Mouse (Mus musculus) lung, adult 18-20 months (tissue): ENCODE results near the gene Crtc3.

ENCODE experiments used
- DNase-seq, 2 experiments: peaks; one replicate each; pipeline ENCODE4 v3.0.0; 2022; ENCODE audit warnings: mixed read lengths in 2 of 2

Gene Crtc3

DNA sequence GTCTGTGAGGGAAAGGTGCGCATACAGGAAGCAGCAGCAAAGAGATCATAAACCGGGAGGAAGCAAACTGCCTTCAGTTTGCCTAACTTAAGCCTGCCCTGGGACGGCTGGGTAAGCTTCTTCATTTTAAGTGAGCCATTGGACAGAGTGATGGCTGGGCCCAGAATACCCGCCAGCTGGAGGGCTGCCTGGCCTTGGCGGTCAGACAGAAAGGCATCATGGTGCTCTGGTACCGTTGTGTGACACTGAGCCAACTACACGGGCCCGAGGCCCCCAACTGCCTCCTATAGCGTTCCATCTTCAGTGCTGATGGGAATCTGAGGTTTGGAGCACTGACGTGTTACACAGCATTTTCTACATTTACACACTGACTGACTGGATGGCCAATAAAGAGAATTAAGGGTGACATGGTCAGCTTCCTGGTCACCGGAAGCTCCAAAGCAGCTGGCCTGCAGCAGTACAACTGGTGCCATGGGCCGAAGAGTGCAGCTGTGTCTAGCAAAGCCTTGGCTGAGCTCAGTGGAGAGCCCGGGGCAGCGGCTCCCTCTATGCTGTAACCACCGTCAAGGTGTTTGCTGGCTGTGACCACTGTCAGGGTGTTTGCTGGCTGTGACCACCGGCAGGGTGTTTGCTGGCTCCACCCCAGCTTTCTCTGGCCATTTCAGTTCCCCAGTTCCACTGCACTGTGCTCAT lies 99.5 kb downstream of the Crtc3 start:
- DNase-seq: no peak

DNA sequence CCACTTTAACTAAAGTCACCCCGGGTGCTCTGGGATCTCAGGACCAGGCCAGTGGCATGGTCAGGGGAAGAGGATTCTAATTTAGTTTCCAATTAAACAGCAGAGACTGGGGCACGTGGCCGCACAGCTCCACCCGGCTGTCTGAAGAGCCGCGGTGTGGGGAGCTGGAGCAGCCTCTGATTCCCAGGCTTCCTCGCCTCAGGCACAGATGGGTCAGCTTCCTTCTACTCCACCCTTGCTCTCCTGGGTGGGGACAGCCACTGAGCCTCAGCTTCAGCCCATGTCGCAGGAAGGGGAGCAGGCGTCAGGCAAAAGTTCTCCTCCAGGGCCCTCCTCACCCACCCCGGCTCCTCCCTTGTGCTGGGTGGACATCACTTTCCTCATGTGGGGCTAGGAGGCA lies 101.0 kb downstream of the Crtc3 start:
- DNase-seq: peak in 1 of 2 experiments; percentile 33

DNA sequence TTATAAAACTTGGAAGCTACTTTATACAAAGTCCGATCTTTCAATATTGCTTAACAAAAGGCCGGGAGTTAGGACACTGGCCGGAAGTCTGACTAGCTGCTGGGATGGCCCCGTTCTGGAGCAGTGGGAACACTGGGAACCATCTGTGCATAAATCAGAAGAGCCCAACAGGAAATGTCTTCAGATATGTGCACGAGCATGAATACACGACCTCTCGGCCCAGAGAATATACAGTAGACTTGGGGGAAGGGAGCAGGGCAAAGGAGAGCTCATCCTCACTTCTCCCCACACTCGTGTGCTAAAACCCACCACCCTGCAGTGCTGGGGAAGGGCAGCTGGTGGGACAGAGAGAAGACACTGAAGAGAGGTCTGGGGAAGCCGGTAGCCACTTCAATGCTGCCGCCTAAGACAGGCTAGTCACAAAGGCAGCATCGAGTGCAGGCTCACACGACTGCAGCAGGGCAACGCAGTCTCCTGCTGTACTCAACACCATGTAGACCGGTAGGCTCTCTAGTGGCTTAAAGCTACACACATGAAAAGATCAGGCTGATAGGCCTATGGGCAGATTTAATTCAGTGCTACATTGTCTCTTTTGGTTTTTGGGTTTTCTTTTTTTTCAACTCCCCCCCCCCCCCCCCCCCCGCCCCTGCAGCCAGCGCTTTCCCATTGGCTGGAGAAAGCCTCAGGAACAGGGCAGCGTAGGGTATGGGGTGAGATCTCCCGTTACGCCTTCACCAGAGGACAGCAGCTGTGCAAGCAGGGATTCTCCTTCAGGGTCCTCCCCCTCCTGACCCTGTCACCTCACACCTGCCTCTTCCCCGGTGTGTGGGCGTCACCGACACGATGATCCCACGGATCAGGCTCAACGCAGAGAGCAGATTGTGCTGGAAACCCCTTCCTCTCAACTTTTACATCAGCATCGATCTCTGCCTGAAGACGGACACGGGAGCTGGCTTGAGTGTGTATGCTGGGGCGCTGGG lies 101.7 kb downstream of the Crtc3 start:
- peak in 1 of 2 experiments; percentile 57 for DNase-seq

DNA sequence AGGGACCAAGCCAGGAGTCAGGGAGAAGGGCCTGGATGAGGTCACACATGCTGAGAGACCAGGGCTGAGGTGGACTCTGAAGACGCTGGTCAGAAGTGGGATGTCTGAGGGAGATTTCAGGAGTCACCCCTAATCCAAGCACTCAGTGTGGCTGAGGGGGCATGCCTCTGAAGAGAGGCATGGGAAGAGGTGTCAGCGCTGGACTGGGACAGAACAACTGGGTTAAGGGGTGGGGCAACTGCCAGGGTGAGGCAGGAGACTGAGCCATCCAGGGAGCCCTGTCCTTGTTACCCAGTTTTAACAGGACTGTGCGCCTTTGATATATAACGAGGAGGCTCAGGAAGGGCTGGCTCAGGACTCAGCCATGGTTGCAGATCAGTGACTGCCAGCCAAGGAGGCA lies 102.5 kb downstream of the Crtc3 start:
- DNase-seq: no peak

DNA sequence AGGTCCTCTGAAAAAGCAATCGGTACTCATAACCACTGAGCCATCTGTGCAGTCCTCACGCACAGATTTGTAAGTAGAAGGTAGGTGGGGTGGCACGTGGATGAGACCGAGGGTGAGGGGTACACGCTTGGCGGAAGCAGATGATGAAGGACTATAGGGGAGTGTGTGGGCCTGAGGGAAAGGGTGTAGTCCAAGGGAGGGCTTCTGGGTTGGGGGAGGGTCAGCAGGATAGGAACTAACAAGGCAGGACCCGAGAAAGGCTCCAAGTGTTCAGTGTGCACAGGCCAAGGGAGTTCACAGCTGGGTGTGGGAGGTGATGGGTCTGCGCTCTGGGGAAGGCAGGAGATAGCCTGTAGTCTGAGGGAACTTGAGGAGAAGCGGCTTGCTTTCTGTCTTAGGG lies 103.3 kb downstream of the Crtc3 start:
- DNase-seq: no peak

DNA sequence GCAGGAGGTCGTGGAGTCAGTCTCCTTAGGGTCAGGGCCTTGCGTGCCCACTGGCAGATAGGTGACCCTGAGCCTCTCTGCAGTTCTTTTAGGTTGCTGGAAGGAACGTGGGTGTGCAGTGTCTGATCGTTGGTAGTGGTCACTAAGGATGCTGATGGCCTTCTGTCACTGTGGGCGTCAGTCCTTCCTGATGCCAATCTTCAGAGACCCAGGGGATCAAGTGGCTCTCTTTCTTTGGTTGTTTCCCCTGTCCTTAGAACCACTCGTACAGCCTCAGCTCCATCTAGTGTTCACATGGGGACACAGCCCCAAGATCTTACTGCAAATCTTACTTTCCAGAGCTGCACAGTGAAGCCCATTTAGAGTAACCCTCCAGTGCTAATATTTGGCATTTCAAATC lies 104.7 kb downstream of the Crtc3 start:
- DNase-seq: peak; percentile 56 to 70

DNA sequence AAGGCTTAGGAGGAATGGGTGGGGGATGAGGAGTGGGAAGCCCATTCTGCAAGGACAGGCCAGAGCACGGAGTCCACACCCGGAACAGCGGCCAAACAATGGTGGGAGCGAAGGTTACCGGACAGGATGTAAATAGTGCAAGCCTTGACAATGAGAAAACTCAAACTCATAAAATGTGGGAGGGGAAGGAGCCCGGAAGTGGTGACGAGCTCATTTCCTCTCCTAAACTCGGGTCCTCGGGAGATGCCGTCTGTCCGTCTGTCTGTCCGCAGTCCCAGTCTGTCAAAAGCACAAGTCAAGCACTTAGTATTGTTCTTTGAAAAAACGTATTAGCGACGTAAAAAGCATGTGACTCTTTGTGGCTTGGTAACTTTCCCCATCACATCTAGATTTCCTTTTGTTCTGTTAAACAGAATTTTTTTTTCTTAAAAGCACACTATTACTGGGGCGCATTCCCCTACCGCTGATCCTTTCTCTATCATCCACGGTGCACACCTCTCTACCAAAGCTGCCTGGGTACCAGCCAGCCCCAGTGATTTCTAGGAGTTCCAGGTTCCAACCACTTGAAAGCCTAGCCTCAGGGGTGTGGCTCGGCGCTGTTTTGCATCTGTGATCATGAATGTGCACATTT lies 105.7 kb downstream of the Crtc3 start:
- DNase-seq: peak; percentile 66 to 80

DNA sequence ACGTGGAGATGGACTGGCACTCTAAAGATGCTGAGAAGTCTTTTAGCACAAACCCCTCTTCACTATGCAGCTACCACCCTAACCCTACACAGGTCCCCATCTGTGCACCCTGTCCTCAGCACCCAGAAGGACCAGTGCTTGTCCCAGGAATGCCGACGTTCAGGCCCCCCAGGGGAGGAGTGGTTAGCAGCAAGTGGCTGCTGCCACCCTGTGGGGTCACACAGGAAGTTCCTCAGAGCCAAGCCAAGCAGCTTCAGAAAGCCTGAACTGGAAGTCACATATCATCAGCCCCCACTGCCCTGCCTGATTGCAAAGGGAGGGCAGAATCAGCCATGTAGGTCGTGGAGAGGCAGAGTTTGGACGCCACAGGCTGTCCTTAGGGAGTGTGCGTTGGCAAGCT lies 108.3 kb downstream of the Crtc3 start:
- DNase-seq: peak in 1 of 2 experiments; percentile 46

DNA sequence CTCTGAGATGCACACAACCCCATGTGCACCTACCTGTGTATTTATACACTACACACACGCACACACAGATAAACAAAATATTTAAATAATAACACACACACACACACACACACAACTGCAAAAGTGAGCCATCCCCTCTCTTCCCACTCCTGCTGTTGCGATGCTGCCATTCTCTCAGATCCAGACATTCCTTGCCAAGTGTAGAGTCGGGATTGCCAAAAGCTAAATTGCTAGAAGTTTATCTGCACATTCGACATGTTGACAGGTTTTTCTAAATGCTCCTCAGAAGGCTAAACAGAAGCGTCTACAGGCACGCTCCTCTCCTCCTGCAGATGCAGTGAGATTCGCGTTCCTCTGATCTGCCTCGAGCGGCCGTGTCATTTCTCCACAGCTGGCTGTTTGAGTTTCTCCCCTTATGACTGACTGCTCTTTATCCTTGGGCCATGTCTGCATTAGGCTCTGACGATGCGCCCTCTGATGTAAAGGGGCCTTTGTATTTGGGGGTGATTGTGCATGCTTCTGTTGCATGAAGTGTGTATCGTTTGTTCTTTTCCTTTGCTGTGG lies 111.2 kb downstream of the Crtc3 start:
- DNase-seq: no peak

DNA sequence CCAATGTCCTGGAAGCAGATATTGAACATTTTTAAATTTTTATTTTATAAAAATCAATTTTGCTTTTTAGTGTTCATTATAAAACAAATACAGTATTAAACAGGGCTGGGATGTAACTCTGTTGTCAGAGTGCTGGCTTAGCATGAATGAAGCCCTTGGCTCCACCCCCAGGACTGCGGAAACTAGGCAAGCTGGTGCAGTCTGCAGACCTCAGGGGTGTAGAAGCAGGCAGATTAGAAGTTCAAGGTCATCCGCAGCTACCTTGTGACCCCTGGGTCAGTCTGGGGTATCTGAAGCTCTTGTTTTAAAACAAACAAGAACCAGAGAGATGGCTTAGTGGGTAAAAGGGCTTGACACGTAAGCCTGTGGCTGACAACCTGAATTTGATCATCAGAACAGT lies 112.1 kb downstream of the Crtc3 start:
- no peak for DNase-seq

DNA sequence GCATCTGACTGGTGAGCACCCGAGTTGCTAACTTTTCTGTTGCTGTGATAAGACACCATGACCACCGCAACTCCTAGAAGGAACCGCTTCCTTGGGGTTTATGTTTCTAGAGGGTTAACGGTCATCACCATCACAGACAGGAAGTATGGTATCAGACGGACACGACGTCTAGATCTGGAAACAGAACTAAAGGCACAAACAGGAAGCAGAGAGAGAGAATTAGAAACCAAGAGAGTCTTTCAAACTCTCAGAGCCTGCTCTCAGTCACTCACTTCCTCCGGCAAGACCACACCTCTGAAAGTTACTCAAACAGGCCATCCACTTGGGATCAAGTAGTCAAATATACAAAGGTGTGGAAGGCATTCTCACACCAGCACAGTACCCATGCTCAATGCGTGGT lies 112.9 kb downstream of the Crtc3 start:
- DNase-seq: peak in 1 of 2 experiments; percentile 28

DNA sequence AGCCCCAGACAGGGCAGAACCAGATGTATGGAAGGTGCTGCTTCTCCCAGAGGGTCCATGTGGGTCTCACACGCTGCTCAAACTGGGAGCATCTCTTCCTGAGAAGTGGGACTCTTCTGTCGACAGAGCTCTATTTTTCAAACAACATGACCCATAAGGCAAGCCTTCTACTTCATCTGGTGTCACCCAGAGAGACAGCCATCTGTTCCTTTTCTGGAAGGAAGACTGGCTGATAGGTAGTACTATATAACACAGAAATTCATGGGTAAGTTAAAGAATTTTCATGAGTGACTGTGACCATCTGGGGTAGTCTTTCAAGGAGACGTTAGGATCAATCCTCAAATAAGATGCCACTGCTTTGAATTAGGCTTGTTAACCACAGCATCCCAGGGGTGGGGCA lies 115.6 kb downstream of the Crtc3 start:
- no peak for DNase-seq

DNA sequence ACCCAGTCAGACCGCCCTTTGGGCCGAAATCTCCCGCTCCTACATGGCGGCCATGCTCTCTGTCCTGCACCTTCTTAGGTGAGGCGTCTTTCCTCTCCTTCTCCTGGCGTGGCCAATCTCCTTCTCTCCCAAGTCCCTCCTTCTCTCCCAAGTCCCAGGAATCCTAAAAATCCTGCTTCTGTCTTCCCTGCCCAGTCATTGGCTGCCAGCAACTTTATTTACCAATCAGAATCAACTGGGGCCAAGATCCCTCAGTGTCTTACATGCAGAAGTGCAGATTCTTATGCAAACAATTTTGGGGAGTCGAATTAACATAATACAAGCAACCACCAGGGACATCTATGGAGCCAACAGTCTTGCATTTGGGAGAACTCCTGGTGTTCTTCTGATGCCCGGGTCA lies 120.7 kb downstream of the Crtc3 start:
- DNase-seq: no peak

DNA sequence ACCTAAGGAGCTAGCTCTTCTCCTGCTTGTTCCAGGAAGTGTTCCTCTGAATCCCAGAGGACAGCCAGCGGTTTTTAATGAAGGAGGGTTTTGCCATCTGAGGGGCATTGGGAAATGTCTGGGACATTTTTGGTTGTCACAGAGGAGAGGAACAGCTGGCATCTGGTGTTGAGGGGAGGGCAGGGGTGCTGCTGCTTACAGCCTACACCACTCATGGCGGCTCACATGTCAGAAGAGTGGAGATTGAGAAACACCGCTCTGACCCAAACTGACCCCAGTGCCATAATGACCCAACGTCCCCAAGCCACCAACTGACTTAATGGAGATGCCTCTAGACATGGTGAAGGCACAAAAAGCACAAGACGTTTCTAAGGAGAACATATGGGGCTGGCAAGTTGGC lies 126.7 kb downstream of the Crtc3 start:
- no peak for DNase-seq

DNA sequence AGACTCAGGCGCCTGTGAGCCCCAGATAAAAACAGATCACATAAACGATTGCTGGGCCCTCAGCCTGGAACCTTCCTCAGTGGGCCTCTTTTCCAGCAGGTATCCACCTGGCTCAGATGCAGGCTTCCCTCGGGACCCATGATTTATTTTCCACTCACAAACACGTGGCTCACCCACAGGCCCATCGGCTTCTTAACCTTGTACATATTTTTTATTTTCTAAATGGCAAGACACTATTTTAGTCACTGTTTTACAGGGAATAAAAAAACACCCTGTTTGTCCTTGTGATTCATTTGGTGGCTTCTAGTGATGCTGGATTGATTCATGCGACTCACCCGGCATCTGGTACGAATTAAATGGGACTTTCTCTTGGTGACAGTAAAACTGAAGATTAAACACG lies 127.4 kb downstream of the Crtc3 start:
- no peak for DNase-seq

DNA sequence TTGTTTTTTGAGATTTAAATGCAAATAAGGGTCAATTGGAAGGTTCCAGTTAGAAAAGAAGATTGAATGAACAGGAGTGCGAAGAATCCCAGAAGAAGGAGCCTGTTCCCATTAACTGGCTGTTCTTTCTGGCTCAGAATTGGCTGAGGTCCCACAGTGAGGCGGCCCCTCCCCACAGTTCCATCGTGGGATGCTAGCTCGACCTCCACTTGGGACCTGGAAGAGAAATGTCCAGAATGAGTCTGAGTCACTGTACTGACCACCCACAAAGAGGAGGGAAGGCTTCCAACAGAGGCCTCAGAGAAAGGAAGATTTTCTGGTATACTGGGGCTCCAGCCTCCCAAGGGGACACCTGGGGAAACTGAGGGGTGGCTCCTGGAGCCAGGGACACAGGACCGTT lies 130.1 kb downstream of the Crtc3 start:
- no peak for DNase-seq

DNA sequence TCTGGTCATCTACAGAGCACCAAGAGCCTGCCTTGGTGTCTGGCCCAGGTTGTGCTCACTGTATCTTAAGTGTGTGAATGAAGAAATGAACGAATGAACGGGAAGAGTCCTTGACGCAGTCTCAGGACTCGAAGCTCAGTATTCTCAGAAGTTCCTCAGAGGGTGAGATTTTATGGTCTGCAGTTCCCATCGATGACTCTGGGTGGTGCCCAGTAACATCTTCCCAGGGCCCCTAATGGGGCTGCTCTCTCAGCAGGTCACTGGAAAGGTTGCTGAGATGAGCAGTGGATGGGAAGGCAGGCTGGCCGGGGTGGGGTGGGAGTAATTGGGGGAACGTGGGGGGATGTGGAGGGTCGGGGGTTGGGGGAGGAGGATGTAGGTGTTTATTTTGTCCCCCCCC lies 130.6 kb downstream of the Crtc3 start:
- no peak for DNase-seq

DNA sequence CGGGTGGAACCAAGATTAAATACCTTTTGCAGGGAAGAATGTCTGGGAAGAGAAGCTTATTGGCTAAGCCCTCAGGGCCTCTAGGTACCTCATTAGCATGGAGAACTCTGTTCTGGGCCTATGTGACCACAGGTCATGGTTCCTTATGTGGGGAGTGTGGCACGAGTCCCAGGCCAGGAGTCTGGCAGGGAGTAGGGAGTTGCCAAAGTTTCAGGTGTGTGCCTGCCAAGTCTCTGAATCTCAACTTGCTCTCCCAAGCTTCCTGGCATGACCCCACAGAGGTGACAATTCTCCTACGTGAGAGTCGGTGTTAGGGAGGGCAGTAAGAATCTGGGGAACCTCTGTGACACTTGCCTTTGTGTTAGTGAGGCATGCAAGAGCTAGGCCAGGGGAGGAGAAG lies 131.5 kb downstream of the Crtc3 start:
- DNase-seq: no peak

DNA sequence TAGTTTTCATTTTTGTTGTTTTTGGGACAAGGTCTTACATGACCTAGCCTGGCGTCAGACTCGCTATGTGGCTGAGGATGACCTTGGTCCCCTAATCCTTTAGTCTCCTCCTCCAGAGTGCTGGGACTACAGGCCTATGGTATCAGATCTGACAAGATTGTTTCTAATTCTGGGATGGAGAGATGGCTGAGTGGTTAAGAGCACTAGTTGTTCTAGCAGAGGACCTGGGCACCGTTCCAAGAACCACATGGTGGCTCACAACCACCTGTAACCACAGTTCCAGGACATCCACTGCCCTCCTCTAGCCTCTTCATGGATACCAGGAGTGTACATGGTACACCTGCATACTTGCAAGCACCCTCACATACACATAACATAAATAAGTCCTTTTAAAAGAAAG lies 132.5 kb downstream of the Crtc3 start:
- peak in 1 of 2 experiments; percentile 46 for DNase-seq

DNA sequence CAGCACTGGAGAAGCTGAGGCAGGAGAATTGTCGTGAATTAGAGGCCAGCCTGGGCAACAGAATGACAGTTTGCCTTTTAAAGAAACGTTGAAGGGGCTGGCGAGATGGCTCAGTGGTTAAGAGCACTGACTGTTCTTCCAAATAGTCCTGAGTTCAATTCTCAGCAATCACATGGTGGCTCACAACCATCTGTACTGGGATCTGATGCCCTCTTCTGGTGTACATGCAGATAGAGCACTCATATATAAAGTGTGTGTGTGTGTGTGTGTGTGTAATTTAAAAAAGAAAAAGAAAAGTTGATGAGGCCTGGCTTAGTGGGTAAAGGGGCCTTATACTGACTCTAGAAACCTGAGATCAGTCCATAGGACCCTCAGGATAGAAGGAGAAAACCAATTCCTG lies 133.5 kb downstream of the Crtc3 start:
- no peak for DNase-seq

DNA sequence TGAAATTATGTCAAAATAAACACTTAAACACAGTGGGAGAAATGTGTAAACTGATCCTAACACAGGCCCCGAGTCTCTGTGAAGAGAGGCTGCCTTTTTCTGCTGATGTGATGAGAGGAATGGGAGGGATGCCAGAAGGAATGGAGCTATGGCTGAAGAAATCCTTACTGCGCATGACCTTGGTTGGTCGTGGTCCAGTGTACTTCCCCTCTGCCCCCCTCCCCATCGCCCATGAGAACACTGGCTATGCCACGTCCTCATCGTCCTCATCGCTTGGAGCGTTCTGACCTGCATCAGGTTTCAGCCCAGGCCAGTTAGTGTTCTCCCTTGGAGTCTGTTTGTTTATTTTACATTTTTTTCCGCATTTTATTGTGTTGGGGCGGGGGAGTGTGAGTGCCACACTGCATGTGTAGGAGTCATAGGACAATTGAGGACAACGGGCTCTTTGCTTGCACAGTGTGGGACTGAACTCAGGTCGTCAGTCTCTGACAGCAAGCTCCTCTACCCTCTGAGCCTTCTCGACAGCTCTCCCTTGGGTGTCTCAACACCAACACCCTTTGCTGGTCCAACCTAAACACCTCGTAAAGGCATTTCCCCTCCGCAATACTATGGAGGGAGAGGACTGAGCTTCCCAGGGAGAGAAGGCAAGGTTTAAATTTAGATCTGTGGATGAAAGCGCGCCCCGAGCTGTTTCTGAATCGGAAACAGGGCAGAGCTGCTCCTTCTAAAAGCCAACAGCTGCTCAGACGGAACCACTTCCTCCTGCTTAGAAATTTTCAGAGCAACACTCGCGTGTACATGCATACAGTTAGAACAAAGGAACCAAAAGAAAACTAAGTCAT lies 134.3 kb downstream of the Crtc3 start:
- DNase-seq: no peak

DNA sequence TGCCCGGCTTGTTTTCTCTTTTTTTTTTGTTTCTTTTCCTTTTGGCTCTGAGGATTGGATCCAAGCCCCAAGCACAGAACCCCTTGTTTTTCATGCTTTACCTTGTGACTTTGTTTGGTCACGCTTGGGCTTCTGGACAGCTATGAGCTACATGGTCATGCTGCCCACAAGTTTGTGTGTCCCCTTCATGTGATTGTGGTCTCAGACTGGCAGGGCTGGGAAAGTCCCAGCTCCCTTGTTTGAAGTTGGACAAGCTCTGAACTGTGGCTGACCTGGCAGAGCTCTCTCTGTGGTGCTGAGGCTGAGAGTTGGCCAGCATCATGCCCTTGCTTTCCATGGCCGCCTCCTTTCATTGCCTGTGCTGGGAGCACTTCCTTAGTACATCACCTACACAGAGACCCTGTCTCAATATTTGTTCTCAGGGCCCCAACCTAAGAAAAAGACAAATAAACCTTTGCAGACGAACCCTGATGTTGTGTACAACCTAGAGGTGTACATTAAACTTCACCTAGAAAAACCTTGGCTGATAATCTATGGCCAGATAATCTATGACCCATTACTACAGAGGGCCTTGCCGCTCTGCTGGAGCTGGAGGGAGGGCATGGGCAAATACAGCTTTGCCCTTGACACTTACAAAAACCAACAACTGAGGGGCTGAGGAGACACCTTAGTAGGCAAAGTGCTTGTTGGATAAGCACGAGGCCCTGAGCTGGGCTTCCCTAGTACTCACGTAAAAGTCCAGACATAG lies 140.0 kb downstream of the Crtc3 start:
- no peak for DNase-seq
